Mouse (Mus musculus): ENCODE data around the gene Ssxb6. TPM values are rescaled to one million over a fixed set of nuclear protein-coding genes. Genes with fewer than 3 reads are reported as not detected.

Ssxb6 gene
- not detected in 2 replicates for total RNA-seq (2023)

DNA sequence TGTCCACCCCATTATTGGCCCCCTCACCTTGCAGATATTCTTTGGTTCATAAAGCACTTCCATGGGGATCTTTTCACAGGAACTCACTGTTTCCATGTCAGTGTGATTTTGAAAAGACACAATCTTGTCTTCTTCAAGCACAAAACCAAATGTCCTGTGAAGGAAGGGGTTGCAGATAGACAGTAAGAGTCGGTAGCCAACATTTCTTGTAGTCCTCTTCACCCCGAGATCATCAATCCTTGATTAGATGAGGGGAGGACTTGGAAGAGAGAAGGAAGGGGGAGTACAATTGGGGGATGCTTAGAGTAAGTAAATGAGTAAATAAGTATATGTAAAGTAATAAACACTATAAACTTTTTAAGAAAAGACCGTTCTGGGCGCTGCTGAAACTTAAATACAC is at the start of gene Ssxb6:
Gene Ssxb6, minus strand, starts transcription at position 101 of the 400 bp plus-strand sequence.

GRCm38 (mm10) chrX:8591716-8592115 is 43.7 kb upstream of the Ssxb6 start, which contains the start of gene Ssxb3:
TSS of gene Ssxb3 (minus strand) at chrX:8591816.

DNA sequence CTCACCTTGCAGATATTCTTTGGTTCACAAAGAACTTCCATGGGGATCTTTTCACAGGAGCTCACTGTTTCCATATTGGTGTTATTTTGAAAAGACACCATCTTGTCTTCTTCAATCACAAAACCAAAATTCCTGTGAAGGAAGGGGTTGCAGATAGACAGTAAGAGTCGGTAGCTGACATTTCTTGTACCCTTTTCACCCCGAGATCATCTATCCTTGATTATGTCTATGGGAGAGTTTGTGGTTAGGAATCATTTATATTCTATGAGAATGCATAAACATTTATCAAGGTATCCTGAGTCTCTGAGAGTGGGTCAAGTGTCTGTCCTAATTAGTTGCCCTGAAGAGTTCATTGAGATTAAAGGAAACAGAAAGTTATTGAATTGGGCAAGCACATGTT is 23.2 kb downstream of the Ssxb6 start, which contains the start of gene Gm14459:
Gene Gm14459, minus strand, starts transcription at position 101 of the 400 bp plus-strand sequence.

Other genes starting within 250 kb of the Ssxb6 start
- gene Ssxb10, start 220.8 kb downstream of the Ssxb6 start, total RNA-seq (2023): not detected in 2 replicates
- not detected in 2 replicates for gene Ssxb9, start 181.3 kb downstream of the Ssxb6 start, total RNA-seq (2023)
- gene Ssxb1, start 134.9 kb downstream of the Ssxb6 start, total RNA-seq (2023): not detected in 2 replicates
- not detected in 2 replicates for gene Ssxb2, start 86.5 kb downstream of the Ssxb6 start, total RNA-seq (2023)
- not detected in 2 replicates for gene Gm14459, start 23.3 kb downstream of the Ssxb6 start, total RNA-seq (2023)
- not detected in 2 replicates for gene Ssxb3, start 43.6 kb upstream of the Ssxb6 start, total RNA-seq (2023)
- gene Ssxb8, start 142.6 kb upstream of the Ssxb6 start, total RNA-seq (2023): not detected in 2 replicates
- not detected in 2 replicates for gene Ssx9, start 200.2 kb upstream of the Ssxb6 start, total RNA-seq (2023)